Mouse (Mus musculus) neural tube, embryonic 11.5 days (tissue): ENCODE results near the gene Pip5k1c. TPM values are rescaled to one million over a fixed set of nuclear protein-coding genes. Genes with fewer than 3 reads are reported as not detected.

Source experiments
- ATAC-seq: fragments of 200-750 bp; cut with Nextera tagmentation; 2 replicates; pipeline ENCODE4 v1.8.0; 2017; ENCODE audit warnings: moderate number of reproducible peaks, mild to moderate bottlenecking, moderate TSS enrichment, moderate library complexity; ENCODE audit not compliant: insufficient read depth, low FRiP score, low TSS enrichment
- DNase-seq: peaks from one replicate; pipeline ENCODE4 v3.0.0-alpha.2; 2015; ENCODE audit warnings: low spot score
- H3K27ac ChIP-seq: fragments of 300-500 bp; sonication (generic); 2 replicates; pipeline ENCODE4 v1.5.1; 2014; ENCODE audit warnings: low read depth, mild to moderate bottlenecking, low read length
- H3K27me3 ChIP-seq: fragments of 300-500 bp; sonication (generic); 2 replicates; pipeline ENCODE4 v1.6.1; 2014; ENCODE audit warnings: mild to moderate bottlenecking, low read length, mixed read lengths; ENCODE audit not compliant: control insufficient read depth, insufficient read depth
- H3K36me3 ChIP-seq: fragments of 300-500 bp; sonication (generic); 2 replicates; pipeline ENCODE4 v1.6.1; 2014; ENCODE audit warnings: mild to moderate bottlenecking, low read length, moderate library complexity, mixed read lengths; ENCODE audit not compliant: control insufficient read depth, insufficient read depth
- H3K4me1 ChIP-seq: fragments of 300-500 bp; sonication (generic); 2 replicates; pipeline ENCODE4 v1.6.1; 2014; ENCODE audit warnings: low read length, mixed read lengths; ENCODE audit not compliant: control insufficient read depth, insufficient read depth
- H3K4me2 ChIP-seq: fragments of 300-500 bp; sonication (generic); 2 replicates; pipeline ENCODE4 v1.6.1; 2014; ENCODE audit warnings: low read depth, mild to moderate bottlenecking, moderate library complexity
- H3K4me3 ChIP-seq: fragments of 300-500 bp; sonication (generic); 2 replicates; pipeline ENCODE4 v1.5.1; 2014; ENCODE audit warnings: low read depth, low read length
- H3K9ac ChIP-seq: fragments of 300-500 bp; sonication (generic); 2 replicates; pipeline ENCODE4 v1.6.1; 2014; ENCODE audit warnings: mild to moderate bottlenecking, low read length
- H3K9me3 ChIP-seq: fragments of 300-500 bp; sonication (generic); 2 replicates; pipeline ENCODE4 v1.6.1; 2016; ENCODE audit warnings: low read length; ENCODE audit not compliant: control insufficient read depth
- WGBS: fragments of 180-500 bp; shearing (Covaris S2); extraction: QIAGEN DNeasy Blood & Tissue Kit; methylation state at CpG from one replicate; pipeline ENCODE4 v1.1.7; 2014; 5-methylcytosine and 5-hydroxymethylcytosine counted together
- polyA plus RNA-seq: library from polyadenylated mRNA; unstranded; fragments of >200 nt; fragmentation: Nextera tagmentation; extraction: Ambion mirVana; gene quantifications from 2 replicates; pipeline ENCODE4 v1.2.1, GENCODE M21; 2014

The Pip5k1c gene
- polyA plus RNA-seq, 1 experiment from 2014 or later, result 64.6 TPM

DNA sequence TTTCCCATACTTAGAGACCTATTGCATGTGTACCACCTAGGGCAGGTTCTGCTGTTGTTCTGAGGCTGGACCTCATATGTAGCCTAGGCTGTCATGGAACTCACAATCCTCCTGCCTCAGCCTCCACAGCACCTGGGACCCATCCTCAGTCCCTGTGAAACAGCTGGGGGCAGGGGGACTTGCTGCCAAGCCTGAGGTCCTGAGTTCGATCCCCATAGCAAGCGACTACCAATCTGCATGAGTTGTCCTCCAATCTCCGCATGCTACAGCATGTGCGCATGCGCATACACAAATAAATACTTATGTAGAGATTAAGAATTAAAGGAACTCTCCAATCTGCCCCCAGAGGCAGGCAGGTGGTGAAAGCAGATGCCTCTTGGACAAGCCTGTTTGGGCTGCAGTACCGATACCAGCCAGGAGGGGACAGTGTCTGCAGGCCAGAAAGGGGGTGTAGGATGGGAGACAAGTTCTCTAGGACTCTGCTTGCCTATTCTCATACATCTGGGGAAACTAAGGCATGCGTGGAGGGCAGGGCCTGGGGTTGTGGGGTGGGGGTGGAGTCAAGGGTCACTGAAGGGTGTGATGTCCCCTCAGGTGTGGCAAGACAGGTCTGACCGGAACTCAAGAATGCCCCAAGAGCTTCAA, 5.1 kb upstream of the Pip5k1c start:
- DNase-seq (peak; percentile 60), ATAC-seq (no peak)
- H3K9me3 ChIP-seq, result no peaks in the 10 kb centered on the region
- peaks cover 49% of the 10 kb centered on the region for H3K27me3 ChIP-seq
- no peak overlapping the region for H3K9ac ChIP-seq
- no peak overlapping the region for H3K4me2 ChIP-seq
- no peak overlapping the region for H3K27ac ChIP-seq
- no peak overlapping the region for H3K4me3 ChIP-seq
- no peaks in the 10 kb centered on the region for H3K36me3 ChIP-seq
- no peaks in the 10 kb centered on the region; the same call in 1 of the 2 replicates for H3K4me1 ChIP-seq
- WGBS, result 55% methylated on average over 8 of the region's 8 CpGs

DNA sequence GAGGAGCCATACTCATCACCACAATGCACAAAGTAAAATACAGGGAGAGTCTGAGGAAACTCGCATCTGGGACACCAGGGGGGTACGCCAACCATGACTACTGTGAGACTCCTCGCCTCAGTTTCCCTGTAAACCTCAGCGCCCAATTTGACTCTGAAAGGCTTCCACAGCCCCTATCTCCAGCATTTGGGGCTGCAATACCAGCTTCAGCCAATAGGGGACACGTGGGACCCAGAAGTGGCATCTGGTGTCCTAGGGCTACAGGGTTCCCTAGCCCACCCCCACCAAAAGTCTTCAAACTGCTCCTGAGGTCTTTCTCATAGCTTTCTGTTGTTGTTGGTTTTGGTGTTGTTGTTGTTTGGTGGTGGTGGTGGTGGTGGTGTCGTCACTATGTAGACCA, 4.2 kb upstream of the Pip5k1c start:
- Histone ChIP-seq H3K9ac (no peak overlapping the region), H3K36me3 (no peaks in the 10 kb centered on the region), H3K4me2 (no peak overlapping the region), H3K9me3 (no peaks in the 10 kb centered on the region), H3K4me3 (no peak overlapping the region), H3K4me1 (peaks cover 2% of the 10 kb centered on the region), H3K27ac (no peak overlapping the region), H3K27me3 (peaks cover 40% of the 10 kb centered on the region)
- DNase-seq (peak; percentile 41), ATAC-seq (no peak)
- 30% methylated on average over 6 of the region's 6 CpGs for WGBS

DNA sequence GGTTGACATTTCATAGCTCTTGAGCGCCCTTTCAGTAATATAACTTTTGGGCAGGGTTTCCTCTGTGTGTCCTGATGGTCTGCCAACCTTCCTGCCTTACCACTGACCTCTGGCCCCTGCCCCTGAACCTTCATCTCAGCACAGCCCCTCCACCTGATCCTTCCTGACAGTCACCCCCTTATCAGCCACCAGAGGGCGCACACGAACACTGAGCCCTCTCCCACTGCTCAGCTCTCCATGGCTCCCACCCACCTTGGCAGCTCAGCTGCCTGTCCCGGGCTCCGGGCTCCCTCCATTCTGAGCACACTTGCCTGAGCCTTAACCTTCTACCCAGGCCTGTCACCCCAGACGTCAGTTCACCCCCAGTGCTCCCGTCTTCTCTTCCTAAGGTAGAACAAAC, 3.5 kb upstream of the Pip5k1c start:
- peaks cover 9% of the 10 kb centered on the region for H3K4me1 ChIP-seq
- no peak overlapping the region for H3K27ac ChIP-seq
- no peak overlapping the region for H3K9ac ChIP-seq
- peak; percentile 76 for DNase-seq
- H3K27me3 ChIP-seq, result peaks cover 33% of the 10 kb centered on the region
- H3K4me2 ChIP-seq, result no peak overlapping the region
- no peaks in the 10 kb centered on the region for H3K9me3 ChIP-seq
- no peaks in the 10 kb centered on the region for H3K36me3 ChIP-seq
- ATAC-seq, result no peak
- 4% methylated on average over 7 of the region's 7 CpGs for WGBS
- no peak overlapping the region for H3K4me3 ChIP-seq

GRCm38 (mm10) chr10:81289811-81290210, 3.0 kb upstream of the Pip5k1c start:
- Histone ChIP-seq H3K36me3 (no peaks in the 10 kb centered on the region), H3K27ac (no peak overlapping the region), H3K27me3 (peaks cover 28% of the 10 kb centered on the region), H3K9ac (no peak overlapping the region), H3K4me1 (peaks cover 12% of the 10 kb centered on the region), H3K9me3 (no peaks in the 10 kb centered on the region), H3K4me3 (no peak overlapping the region), H3K4me2 (no peak overlapping the region)
- DNase-seq, result no peak
- ATAC-seq, result no peak
- WGBS, result 65% methylated on average over 14 of the region's 14 CpGs

GRCm38 (mm10) chr10:81290698-81291460, 1.9 kb upstream of the Pip5k1c start:
- H3K27me3 ChIP-seq, result peaks cover 19% of the 10 kb centered on the region
- no peaks in the 10 kb centered on the region for H3K36me3 ChIP-seq
- H3K9me3 ChIP-seq, result no peaks in the 10 kb centered on the region
- peaks cover 12% of the 10 kb centered on the region for H3K4me1 ChIP-seq
- no peak overlapping the region for H3K9ac ChIP-seq
- ATAC-seq (no peak), DNase-seq (no peak)
- 15% methylated on average over 24 of the region's 24 CpGs for WGBS
- H3K4me3 ChIP-seq, result no peak overlapping the region
- H3K27ac ChIP-seq, result no peak overlapping the region
- H3K4me2 ChIP-seq, result no peak overlapping the region

DNA sequence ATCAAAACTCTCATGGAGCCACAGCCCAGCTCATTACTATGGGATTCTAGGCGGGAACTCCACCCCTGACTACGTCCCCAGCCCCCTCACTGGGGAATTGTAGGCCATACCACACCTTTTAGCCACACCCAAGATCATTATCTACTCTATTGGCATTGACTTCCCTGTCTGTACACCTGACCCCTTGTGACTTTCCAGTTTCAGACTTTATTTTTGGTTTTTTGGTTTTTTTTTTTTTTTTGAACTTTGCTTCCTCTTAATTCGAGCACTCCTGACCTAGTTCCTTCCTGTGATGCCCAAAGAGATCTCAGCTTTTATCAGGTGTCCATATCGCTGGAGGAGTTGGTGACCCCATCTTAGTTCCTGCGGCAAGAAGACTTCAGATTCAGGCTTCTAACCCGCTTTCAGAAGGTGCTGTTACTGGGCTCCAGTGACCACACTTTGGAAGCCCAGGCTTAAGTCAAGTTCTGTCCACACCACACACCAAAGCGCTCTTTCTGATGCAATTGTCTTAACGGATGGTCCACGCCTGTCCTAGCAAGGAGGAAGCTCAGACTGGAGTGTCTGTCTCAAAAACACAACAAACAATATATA, 1.2 kb upstream of the Pip5k1c start, which contains the start of gene Tjp3:
Gene Tjp3, minus strand, starts transcription at position 71 of the 594 bp plus-strand sequence.
- ATAC-seq (no peak), DNase-seq (no peak)
- H3K9me3 ChIP-seq, result no peaks in the 10 kb centered on the region
- H3K36me3 ChIP-seq, result no peaks in the 10 kb centered on the region
- 75% methylated on average over 9 of the region's 9 CpGs for WGBS
- peaks cover 19% of the 10 kb centered on the region for H3K27me3 ChIP-seq
- no peak within 1 kb of the TSS for H3K27ac ChIP-seq
- no peak within 1 kb of the TSS for H3K4me2 ChIP-seq
- H3K4me1 ChIP-seq, result peaks cover 12% of the 10 kb centered on the region
- H3K9ac ChIP-seq, result no peak within 1 kb of the TSS
- peak within 1 kb of the TSS; percentile 87; the same call in 1 of the 2 replicates for H3K4me3 ChIP-seq

GRCm38 (mm10) chr10:81293334-81294030, 719 bp downstream of the Pip5k1c start:
- ATAC-seq, result no peak

GRCm38 (mm10) chr10:81294442-81294841, 1.7 kb downstream of the Pip5k1c start:
- ATAC-seq (no peak), DNase-seq (no peak)
- peaks cover 12% of the 10 kb centered on the region for H3K4me1 ChIP-seq
- peak overlapping the region; percentile 87 for H3K4me3 ChIP-seq
- H3K36me3 ChIP-seq, result no peaks in the 10 kb centered on the region
- WGBS, result 50% methylated on average over 8 of the region's 8 CpGs
- no peak overlapping the region for H3K27ac ChIP-seq
- H3K9ac ChIP-seq, result peak overlapping the region; percentile 87; the same call in 1 of the 2 replicates
- H3K4me2 ChIP-seq, result peak overlapping the region; percentile 94
- no peaks in the 10 kb centered on the region for H3K9me3 ChIP-seq
- H3K27me3 ChIP-seq, result peaks cover 19% of the 10 kb centered on the region

More at GRCm38 (mm10) chr10:81293334-81294030, 719 bp downstream of the Pip5k1c start:
- DNase-seq, result no peak
- H3K4me3 ChIP-seq, result peak overlapping the region; percentile 87
- 5% methylated on average over 25 of the region's 25 CpGs for WGBS
- H3K36me3 ChIP-seq, result no peaks in the 10 kb centered on the region
- peak overlapping the region; percentile 94 for H3K4me2 ChIP-seq
- H3K27ac ChIP-seq, result peak overlapping the region; percentile 82
- H3K27me3 ChIP-seq, result peaks cover 19% of the 10 kb centered on the region
- H3K4me1 ChIP-seq, result peaks cover 12% of the 10 kb centered on the region
- peak overlapping the region; percentile 87 for H3K9ac ChIP-seq
- no peaks in the 10 kb centered on the region for H3K9me3 ChIP-seq
